Mouse (Mus musculus) forebrain, embryonic 15.5 days (tissue): ENCODE results near the gene Gm20823. TPM values are rescaled to one million over a fixed set of nuclear protein-coding genes. Genes with fewer than 3 reads are reported as not detected.
"Not testable (repeated sequence)": the region's sequence is repeated elsewhere in the genome, so short reads cannot be mapped to it uniquely, and the experiment has no call there.

Source experiments
- ATAC-seq: fragments of 200-750 bp; cut with Nextera tagmentation; replicated peaks from 2 replicates; pipeline ENCODE4 v1.8.0; 2017; ENCODE audit warnings: mild to moderate bottlenecking, moderate TSS enrichment, moderate library complexity
- H3K27ac ChIP-seq: fragments of 300-500 bp; sonication (generic); replicated peaks from 2 replicates; pipeline ENCODE4 v1.5.1; 2015; ENCODE audit warnings: mild to moderate bottlenecking, inconsistent platforms
- H3K27me3 ChIP-seq: fragments of 300-500 bp; sonication (generic); 2 replicates; pipeline ENCODE4 v1.6.1; 2015; ENCODE audit warnings: inconsistent platforms
- H3K36me3 ChIP-seq: fragments of 300-500 bp; sonication (generic); 2 replicates; pipeline ENCODE4 v1.6.1; 2015; ENCODE audit warnings: mild to moderate bottlenecking, inconsistent platforms
- H3K4me1 ChIP-seq: fragments of 300-500 bp; sonication (generic); 2 replicates; pipeline ENCODE4 v1.6.1; 2015; ENCODE audit warnings: inconsistent platforms
- H3K4me2 ChIP-seq: fragments of 300-500 bp; sonication (generic); replicated peaks from 2 replicates; pipeline ENCODE4 v1.6.1; 2015; ENCODE audit warnings: mild to moderate bottlenecking, inconsistent platforms
- H3K4me3 ChIP-seq: fragments of 300-500 bp; sonication (generic); 2 replicates; pipeline ENCODE4 v1.5.1; 2015; ENCODE audit warnings: mild to moderate bottlenecking, inconsistent platforms
- H3K9ac ChIP-seq: fragments of 300-500 bp; sonication (generic); replicated peaks from 2 replicates; pipeline ENCODE4 v1.6.1; 2015; ENCODE audit warnings: mild to moderate bottlenecking, inconsistent platforms
- H3K9me3 ChIP-seq: fragments of 300-500 bp; sonication (generic); 2 replicates; pipeline ENCODE4 v1.6.1; 2016; ENCODE audit warnings: inconsistent platforms
- WGBS: fragments of 180-500 bp; shearing (Covaris S2); methylation state at CpG from one replicate; pipeline ENCODE4 v1.1.7; 2015; ENCODE audit warnings: mixed read lengths; 5-methylcytosine and 5-hydroxymethylcytosine counted together
- polyA plus RNA-seq: library from polyadenylated mRNA; unstranded; fragments of >200 nt; fragmentation: Nextera tagmentation; extraction: Ambion mirVana; gene quantifications from 2 replicates; pipeline ENCODE4 v1.2.1, GENCODE M21; 2015

Gm20823 gene
- not detected in 2 replicates for polyA plus RNA-seq

DNA sequence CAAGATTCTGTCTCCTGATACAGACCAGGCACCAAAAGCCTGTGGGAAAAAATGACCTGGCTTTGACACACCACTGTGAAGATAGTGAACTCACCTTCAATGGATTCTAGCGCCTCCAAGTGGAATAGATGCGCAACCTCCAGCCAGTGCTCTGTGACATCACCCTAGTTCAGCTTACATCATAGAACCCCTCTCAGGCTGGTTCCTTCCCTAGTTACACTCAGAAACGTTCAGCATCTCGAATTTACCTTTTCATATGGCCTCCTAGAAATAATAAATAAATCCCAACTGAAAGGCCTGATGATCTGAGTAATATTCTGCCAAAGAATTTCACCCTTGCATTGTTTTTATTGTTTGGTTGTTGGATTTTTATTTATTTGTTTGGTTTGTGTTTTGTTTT, at the start of gene Gm20823:
Gene Gm20823, minus strand, starts transcription at position 101 of the 400 bp plus-strand sequence.
- not testable (repeated sequence) for H3K36me3 ChIP-seq, H3K4me1 ChIP-seq, H3K27ac ChIP-seq, H3K9me3 ChIP-seq, ATAC-seq, H3K9ac ChIP-seq, H3K4me3 ChIP-seq, H3K4me2 ChIP-seq, H3K27me3 ChIP-seq
- no CpG with 5 or more reads among the region's 4 CpGs for WGBS
